Comparison of ENCODE assay signal across 26 mouse cellular contexts in genomic region chr15:20034382-20034781, GRCm38 (mm10).
"Had no signal": no experiment of that assay in that cellular context is flagged by ENCODE, and none has a peak within 500 bp of the region (broad histone marks: within the 10 kb centered on the region; RNA-seq: fewer than 3 reads in every experiment).

No protein-coding gene starts in this region.

- H3K36me3 ChIP-seq: heart, embryonic 13.5 days; heart, embryonic 15.5 days; hindbrain, embryonic 13.5 days; kidney, embryonic 15.5 days; limb, embryonic 10.5 days; limb, embryonic 12.5 days; liver, embryonic 13.5 days had no signal

- H3K4me3 ChIP-seq: heart, adult 2 months; heart, embryonic 13.5 days; heart, embryonic 15.5 days; hindbrain, embryonic 13.5 days; kidney, embryonic 15.5 days; limb, embryonic 10.5 days; limb, embryonic 12.5 days; liver, embryonic 13.5 days had no signal

- H3K4me1 ChIP-seq: heart, embryonic 13.5 days; heart, embryonic 15.5 days; hindbrain, embryonic 13.5 days; kidney, embryonic 15.5 days; limb, embryonic 10.5 days; limb, embryonic 12.5 days; liver, embryonic 13.5 days had no signal

- H3K27ac ChIP-seq: heart, adult 2 months; heart, embryonic 13.5 days; heart, embryonic 15.5 days; hindbrain, embryonic 13.5 days; hindbrain, postnatal 0 days; kidney, embryonic 15.5 days; kidney, postnatal 0 days; limb, embryonic 10.5 days; limb, embryonic 12.5 days; liver, embryonic 13.5 days had no signal

- H3K27me3 ChIP-seq: heart, embryonic 13.5 days; heart, embryonic 15.5 days; hindbrain, embryonic 13.5 days; kidney, embryonic 15.5 days; limb, embryonic 12.5 days; liver, embryonic 13.5 days had no signal

- H3K4me2 ChIP-seq: heart, embryonic 11.5 days; heart, embryonic 13.5 days; heart, embryonic 15.5 days; hindbrain, embryonic 13.5 days; kidney, embryonic 15.5 days; limb, embryonic 12.5 days; liver, embryonic 11.5 days; liver, embryonic 13.5 days had no signal

- ATAC-seq: hindbrain, postnatal 0 days; intestine, embryonic 16.5 days had no signal

- H3K9ac ChIP-seq: heart, embryonic 13.5 days; heart, embryonic 15.5 days; hindbrain, embryonic 13.5 days; kidney, embryonic 15.5 days; limb, embryonic 12.5 days; liver, embryonic 13.5 days had no signal

- H3K9me3 ChIP-seq: heart, embryonic 13.5 days; heart, embryonic 15.5 days; hindbrain, embryonic 13.5 days; kidney, embryonic 15.5 days; limb, embryonic 10.5 days; limb, embryonic 12.5 days; liver, embryonic 13.5 days had no signal

- DNase-seq: gastrocnemius, postnatal 14 days; gastrocnemius, postnatal 36 days; heart, adult 11 months; heart, adult 2 months; heart, postnatal 14 days; heart, postnatal 36 days; kidney, adult 11 months; kidney, adult 2 months; kidney, adult 9 months; kidney, postnatal 14 days; kidney, postnatal 36 days; layer of hippocampus, adult 9-11 months; layer of hippocampus, postnatal 36 days; liver; liver, embryonic 13.5 days had no signal
